Mouse (Mus musculus): ENCODE measurements around the gene Zbtb48.

- TF ChIP-seq USF1 (IDR thresholded peaks at IDR 0.05; ENCODE audit: low read depth) (no peak), TCF12 (IDR thresholded peaks at IDR 0.05; ENCODE audit: insufficient read depth, poor library complexity, severe bottlenecking) (no peak), POLR2A (IDR thresholded peaks at IDR 0.05; ENCODE audit: insufficient read length, low read depth) (no peak), MYOD1 (IDR thresholded peaks at IDR 0.05; ENCODE audit: control insufficient read depth in 1 of 3, insufficient read length in 2 of 3, low read depth in 2 of 3) (no peak), MAX (IDR thresholded peaks at IDR 0.05; ENCODE audit: low read depth) (no peak), MYOG (IDR thresholded peaks at IDR 0.05; ENCODE audit: control insufficient read depth in 1 of 3, insufficient read depth in 1 of 3, insufficient read length in 2 of 3, low read depth in 2 of 3) (no peak), CEBPB (IDR thresholded peaks at IDR 0.05; ENCODE audit: insufficient read depth, poor library complexity, severe bottlenecking) (no peak), REST (IDR thresholded peaks at IDR 0.05; ENCODE audit: insufficient read depth, insufficient read length) (no peak), POLR2AphosphoS2 (IDR thresholded peaks at IDR 0.05; ENCODE audit: insufficient read length, low read depth) (no peak), SRF (IDR thresholded peaks at IDR 0.05; ENCODE audit: control insufficient read depth, insufficient read length, low read depth) (no peak)
Observed at GRCm38 (mm10) chr4:152029087-152029486, 1.6 kb upstream of the Zbtb48 start.

All from myocyte (in vitro differentiated cells).